Mouse (Mus musculus): ENCODE results near the gene Rnd1. TPM values are rescaled to one million over a fixed set of nuclear protein-coding genes. Genes with fewer than 3 reads are reported as not detected.
A peak's percentile ranks its signal among the peaks of the same experiment; 100 is the strongest.

Gene Rnd1
- 1.1 and 1.7 TPM in 2 replicates for total RNA-seq (2015)
- 3.3 and 3.5 TPM in 2 replicates for total RNA-seq (2017)

- peak; percentile 97 for ATAC-seq (replicated peaks; ENCODE audit: poor library complexity)
Observed at GRCm38 (mm10) chr15:98676940-98677728, at the start of gene Rnd1. TSS of gene Rnd1 (minus strand) at chr15:98677461.

DNA sequence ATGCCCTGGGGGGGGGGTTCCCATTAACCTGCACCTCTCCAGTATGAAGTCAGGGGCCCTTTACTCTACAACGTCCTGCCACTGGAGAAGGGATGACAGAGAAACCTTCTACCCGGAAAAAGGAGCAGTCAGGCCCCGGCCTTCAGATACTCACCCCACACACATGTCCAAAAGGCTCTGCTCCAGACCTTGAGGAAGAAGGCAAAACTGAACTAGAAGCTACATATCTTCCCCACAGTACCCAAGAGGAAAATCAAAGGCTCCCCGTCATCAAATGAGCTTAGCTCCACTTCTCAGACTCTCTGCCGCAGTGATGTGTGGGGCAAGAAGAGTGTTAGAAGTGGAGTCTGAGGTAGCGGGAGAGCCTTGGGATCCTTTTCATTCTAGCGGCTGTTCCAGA is 49.5 kb upstream of the Rnd1 start:
- no peak for ATAC-seq (replicated peaks; ENCODE audit: poor library complexity)

GRCm38 (mm10) chr15:98726079-98726478 is 48.8 kb upstream of the Rnd1 start:
- no peak for ATAC-seq (replicated peaks; ENCODE audit: poor library complexity)

GRCm38 (mm10) chr15:98724441-98724840 is 47.2 kb upstream of the Rnd1 start:
- ATAC-seq (replicated peaks; ENCODE audit: poor library complexity) = no peak

DNA sequence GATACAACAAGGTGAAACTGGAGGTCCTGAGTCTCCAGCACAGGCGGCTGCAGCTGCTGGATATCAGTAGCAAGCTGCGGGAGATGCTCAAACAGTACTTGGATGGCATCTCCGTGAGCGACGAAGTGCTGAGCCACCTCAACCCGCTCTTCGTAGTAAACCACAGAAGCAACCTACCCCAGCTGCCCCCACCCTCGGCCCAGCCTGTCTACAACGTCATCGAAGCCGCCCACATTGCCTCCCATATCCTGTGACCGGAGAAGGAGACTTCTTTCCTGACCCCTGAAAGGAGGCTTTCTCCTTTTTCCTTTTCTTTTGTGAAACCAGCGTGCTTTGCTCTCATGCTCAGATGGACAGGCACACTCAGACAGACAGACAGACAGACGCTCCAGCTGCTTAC is 45.6 kb upstream of the Rnd1 start:
- peak; percentile 67 for ATAC-seq (replicated peaks; ENCODE audit: poor library complexity)

DNA sequence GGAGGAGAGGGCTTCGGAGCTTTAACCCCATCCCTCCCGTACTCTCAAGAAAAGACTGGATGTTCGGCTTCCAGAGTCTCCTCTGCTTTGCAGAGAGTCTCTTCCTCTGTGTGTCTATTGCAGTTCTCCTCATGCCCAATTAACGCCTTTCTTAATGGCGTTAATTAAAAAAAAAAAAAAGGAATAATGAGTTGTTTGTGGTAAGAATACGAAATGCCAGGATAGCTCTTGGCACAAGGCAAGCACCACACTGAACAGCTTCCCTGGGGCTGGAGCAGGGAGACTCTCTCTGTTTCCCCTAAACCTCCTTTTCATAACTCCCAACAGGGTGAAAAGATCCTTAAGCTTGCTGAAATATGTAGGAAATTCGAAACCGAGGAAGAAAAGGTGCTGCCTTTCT is 44.9 kb upstream of the Rnd1 start:
- no peak for ATAC-seq (replicated peaks; ENCODE audit: poor library complexity)

- ATAC-seq (replicated peaks; ENCODE audit: poor library complexity) = no peak
Observed at GRCm38 (mm10) chr15:98717301-98717700, 40.0 kb upstream of the Rnd1 start.

DNA sequence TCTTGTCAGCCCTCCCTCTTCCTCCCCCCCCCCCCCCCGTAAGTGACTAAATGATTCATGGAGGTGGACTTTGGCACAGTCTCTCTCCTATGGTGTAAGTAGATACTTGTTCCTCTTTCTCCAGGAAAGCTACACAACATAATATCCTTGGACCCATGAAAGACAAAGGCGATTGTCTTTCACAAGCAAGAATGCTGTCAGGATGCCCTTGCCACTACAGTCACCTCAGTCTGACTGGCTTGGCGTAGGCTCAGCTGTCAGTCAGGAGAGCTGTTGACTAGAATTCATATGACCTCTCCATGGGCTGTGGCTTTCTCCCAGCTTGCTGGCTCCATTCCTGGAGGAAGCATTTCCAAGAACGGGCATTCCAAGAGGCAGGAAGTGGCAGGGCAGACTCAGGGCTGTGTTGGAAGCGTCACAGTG is 37.0 kb upstream of the Rnd1 start:
- peak; percentile 46 for ATAC-seq (replicated peaks; ENCODE audit: poor library complexity)

DNA sequence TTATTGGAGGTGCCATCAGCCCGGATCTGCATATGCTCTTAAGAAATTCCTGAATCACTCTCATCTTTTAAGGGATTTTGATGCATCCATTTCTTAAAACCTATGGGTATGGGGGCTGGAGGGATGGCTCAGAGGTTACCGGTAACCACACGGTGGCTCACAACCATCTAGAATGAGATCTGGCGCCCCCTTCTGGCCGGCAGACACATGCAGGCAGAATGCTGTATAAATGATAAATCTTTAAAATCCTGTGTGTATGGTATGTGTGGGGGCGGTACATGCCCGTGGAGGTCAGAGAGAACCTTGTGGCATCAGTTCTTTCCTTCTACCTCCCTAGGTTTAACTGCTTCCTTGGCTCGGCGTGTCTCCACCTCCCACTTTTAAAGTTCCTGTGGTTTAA is 33.2 kb upstream of the Rnd1 start:
- peak; percentile 74 for ATAC-seq (replicated peaks; ENCODE audit: poor library complexity)

- ATAC-seq (replicated peaks; ENCODE audit: poor library complexity) = peak; percentile 100
Observed at GRCm38 (mm10) chr15:98707766-98708372, 30.6 kb upstream of the Rnd1 start, which contains the start of gene Ccdc65. TSS of gene Ccdc65 (plus strand) at chr15:98708207.

DNA sequence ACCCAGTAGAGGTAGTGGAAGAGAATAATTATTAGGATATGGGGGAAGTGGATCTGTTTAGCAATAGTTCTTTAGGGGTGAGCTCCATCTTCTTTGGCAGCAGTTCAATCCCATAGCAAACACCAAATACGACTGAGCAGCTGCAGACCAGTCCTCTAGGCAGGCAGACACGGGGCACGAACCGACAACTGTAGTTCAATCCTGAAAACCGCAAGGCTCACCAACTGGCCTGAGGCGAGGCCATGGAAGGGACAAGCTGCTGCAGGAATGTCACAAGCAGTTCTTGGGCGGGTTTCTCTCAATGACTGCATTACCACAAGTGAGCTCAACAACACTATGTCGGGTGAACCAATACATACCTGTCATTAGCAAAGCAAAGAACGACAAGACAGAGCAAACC is 27.1 kb upstream of the Rnd1 start:
- ATAC-seq (replicated peaks; ENCODE audit: poor library complexity) = no peak

DNA sequence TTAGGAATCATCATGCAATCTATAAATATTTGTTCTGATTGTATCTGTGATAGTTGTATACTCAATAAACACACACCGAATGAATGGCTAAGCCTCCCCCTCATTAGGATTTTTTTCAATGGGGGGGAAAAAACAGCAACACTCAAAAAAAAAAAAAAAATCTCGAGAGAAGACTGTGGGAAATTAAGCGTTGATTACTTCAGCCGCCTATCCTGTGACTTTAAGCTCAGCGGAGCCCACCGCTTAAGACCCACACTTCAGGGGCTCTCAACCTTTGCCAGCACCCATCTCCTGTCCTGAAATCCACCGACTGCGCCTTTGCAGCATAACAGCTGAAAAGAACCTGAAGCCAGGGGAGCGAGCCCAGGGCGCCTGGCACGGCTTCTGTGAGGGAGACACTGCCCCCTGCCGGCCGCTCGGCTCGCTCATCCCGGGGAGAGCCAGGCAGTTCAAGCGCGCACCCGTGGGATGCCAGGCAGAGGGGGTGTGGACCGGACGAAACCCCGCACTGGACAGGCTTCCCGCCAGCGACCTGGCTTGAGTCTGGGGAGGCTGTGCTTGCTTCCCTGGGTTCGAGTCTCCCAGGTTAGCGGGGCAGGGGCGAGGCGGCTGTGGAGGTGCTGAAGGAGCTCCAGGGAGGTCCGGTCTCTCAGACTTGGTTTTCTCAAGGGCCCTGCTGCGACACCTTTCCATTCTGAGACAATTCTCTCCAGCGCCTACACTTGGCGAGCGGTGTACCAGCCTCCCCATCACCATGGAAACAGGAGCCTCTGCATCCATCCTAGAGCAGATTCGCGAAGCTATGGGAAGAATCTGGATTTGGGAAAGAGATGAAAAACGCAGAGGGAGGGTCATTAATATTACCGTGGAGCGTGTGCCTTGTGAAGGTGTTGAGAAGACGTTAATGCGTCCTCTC is 22.2 kb upstream of the Rnd1 start:
- peak; percentile 99 for ATAC-seq (replicated peaks; ENCODE audit: poor library complexity)

DNA sequence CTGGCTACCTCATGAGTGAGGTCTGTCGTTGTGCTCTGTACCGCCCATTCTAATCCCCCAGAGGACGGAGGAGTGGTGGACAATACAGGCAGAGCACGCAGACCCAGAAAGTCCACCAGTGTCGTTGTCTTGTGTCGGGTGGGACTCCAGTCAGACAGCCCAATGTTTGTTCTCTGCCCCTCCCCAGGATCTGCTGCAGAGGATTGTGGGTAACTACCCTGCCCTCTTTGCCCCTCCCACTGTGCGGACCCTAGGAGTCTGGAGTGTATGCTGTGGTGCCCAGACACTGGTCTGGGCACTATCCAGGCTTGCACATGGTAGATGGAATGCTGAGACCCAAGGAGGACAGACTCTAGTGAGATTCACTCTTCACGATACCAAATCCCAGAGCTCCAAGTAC is 19.0 kb upstream of the Rnd1 start:
- no peak for ATAC-seq (replicated peaks; ENCODE audit: poor library complexity)

DNA sequence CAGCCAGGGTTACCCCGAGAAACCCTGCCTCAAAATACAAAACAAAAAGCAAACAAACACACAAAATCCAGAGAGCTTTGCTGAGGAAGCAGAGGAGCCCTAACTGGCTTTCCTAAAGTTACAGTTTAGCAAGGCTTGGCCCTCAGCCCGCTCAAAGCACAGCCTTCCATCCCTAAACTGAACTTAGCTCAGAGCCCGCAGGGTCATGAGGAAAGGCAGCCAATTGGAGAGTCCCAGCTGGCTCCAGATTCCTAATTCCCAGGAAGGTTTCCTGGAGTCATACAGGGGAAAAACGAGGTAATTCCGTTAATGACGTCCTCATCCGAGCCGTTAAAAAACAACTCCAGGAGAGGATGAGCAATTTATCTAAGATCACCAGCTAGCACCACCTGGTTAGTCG is 18.5 kb upstream of the Rnd1 start:
- no peak for ATAC-seq (replicated peaks; ENCODE audit: poor library complexity)

GRCm38 (mm10) chr15:98692171-98692715 is 15.0 kb upstream of the Rnd1 start:
- ATAC-seq (replicated peaks; ENCODE audit: poor library complexity) = peak; percentile 48

DNA sequence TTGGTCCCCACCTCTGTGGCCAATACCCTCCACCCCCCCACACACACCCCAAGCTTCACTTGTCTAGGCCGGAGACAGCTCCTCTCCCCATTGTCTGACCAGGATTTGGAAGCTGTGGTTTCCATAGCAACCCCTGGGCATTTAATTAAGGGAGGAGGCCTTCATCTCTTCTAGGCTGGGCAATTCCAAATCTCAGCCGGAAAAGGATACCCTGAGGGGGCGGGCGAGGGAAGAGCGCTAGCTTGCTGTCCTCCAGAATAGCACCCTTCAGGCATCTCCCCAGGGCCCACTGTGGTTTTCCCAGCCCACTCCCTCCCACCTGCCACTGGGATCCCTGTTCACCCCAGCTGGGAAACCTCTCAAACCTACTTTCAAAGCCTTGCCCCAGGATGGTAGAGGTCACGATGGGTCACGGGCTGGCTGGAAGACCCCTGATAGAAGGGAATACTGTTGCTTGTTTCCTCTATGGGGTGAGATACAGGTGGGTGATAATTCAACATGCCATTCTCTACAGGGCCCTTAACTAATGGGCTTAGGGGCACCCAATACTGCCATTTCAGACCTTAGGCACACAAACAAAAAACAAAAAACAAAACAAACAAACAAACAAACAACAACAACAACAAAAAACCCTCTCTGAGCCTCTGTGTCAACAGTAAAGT is 14.4 kb upstream of the Rnd1 start:
- no peak for ATAC-seq (replicated peaks; ENCODE audit: poor library complexity)

DNA sequence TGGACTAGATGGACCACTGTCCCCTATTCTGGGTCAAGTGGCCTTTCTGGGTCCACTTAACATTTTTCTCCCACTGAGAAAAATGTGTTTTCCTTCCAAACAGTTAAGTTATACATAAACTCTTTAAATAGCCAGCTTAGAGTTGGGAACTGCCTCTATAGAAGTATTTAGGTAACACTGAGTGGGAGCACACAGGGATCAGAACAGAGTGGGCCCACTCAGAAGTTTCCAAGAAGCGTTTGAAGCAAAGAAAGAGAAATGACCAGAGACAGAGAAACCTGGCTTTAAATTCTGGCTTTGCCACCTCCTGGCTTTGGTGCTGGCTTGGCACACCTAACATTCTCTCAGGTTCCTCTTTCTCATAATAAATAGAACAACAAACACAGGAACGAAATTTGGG is 12.4 kb upstream of the Rnd1 start:
- ATAC-seq (replicated peaks; ENCODE audit: poor library complexity) = no peak

- ATAC-seq (replicated peaks; ENCODE audit: poor library complexity) = no peak
Observed at GRCm38 (mm10) chr15:98685926-98686325, 8.7 kb upstream of the Rnd1 start.

GRCm38 (mm10) chr15:98683746-98684145 is 6.5 kb upstream of the Rnd1 start:
- peak; percentile 60 for ATAC-seq (replicated peaks; ENCODE audit: poor library complexity)

DNA sequence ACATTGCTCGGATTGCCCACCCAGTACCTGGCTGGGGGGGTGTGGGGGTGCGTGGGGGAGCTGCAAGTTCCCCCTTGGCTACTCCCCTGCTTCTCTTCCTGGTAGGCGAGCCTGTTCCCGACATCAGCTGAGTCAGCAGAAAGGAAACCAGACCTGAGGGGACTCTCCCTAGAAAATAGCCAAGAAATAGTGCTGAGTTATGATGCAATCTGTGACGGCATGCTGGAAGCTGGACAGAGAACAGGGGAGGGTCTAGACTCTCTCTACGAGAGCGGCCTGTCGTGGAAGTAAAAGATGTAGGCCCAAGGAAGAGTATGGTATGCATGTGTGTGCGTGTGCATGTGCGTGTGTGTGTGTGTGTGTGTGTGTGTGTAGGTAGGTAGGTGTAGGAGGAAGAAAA is 5.9 kb upstream of the Rnd1 start:
- peak; percentile 68 for ATAC-seq (replicated peaks; ENCODE audit: poor library complexity)

DNA sequence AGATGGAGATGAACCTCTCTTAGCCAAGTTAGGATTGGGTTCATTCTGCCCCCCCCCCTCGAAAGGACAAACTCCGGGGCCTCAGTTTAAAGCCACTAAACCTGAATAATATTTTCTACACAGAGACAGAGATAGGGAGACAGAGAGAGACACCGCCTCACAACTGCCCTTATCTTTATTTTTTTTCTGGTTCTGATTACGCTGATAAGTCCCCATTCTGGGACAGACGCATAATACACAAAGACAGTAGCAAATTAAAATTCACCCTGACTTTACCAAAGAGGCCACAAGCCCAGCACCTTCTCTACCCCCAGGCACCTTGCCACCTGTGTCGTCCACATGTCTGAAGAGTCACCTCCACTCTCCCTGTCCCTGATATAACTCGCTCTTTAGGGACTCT is 4.4 kb upstream of the Rnd1 start:
- ATAC-seq (replicated peaks; ENCODE audit: poor library complexity) = no peak

All from megakaryocyte progenitor cell, adult 5-6 weeks (primary cell).